Mouse (Mus musculus): ENCODE results near the gene Csrnp1. TPM values are rescaled to one million over a fixed set of nuclear protein-coding genes. Genes with fewer than 3 reads are reported as not detected.
A peak's percentile ranks its signal among the peaks of the same experiment; 100 is the strongest.

Gene Csrnp1
- polyA plus RNA-seq, 1 experiment from 2014 or later = 1.1 TPM

GRCm38 (mm10) chr9:119983585-119984535, 598 bp downstream of the Csrnp1 start:
- ATAC-seq (replicated peaks; ENCODE audit: low FRiP score) (peak; percentile 83), DNase-seq (ENCODE audit: low spot score) (peak; percentile 84)
- Histone ChIP-seq H3K9ac (ENCODE audit: low read depth, low read length) (peak overlapping the region; percentile 70), H3K4me1 (replicated peaks; ENCODE audit: control insufficient read depth, insufficient read depth, low read length) (peaks cover 51% of the 10 kb centered on the region), H3K27me3 (replicated peaks; ENCODE audit: control insufficient read depth, insufficient read depth, low read length) (no peaks in the 10 kb centered on the region), H3K4me3 (ENCODE audit: low read depth, low read length) (peak overlapping the region; percentile 77), H3K27ac (ENCODE audit: low read depth, low read length) (peak overlapping the region; percentile 32; the same call in 1 of the 2 replicates), H3K9me3 (ENCODE audit: control insufficient read depth, low read length) (no peaks in the 10 kb centered on the region), H3K4me2 (peak overlapping the region; percentile 99), H3K36me3 (ENCODE audit: control insufficient read depth, insufficient read depth, low read length) (no peaks in the 10 kb centered on the region)
- 1% methylated on average over 74 of the region's 79 CpGs for WGBS

- H3K4me1 ChIP-seq (replicated peaks; ENCODE audit: control insufficient read depth, insufficient read depth, low read length) = peaks cover 59% of the 10 kb centered on the region
- peak overlapping the region; percentile 32 for H3K27ac ChIP-seq (ENCODE audit: low read depth, low read length)
- H3K36me3 ChIP-seq (ENCODE audit: control insufficient read depth, insufficient read depth, low read length) = no peaks in the 10 kb centered on the region
- H3K27me3 ChIP-seq (replicated peaks; ENCODE audit: control insufficient read depth, insufficient read depth, low read length) = no peaks in the 10 kb centered on the region
- DNase-seq (ENCODE audit: low spot score) (peak; percentile 62), ATAC-seq (replicated peaks; ENCODE audit: low FRiP score) (no peak)
- peak overlapping the region; percentile 99 for H3K4me2 ChIP-seq
- H3K9me3 ChIP-seq (ENCODE audit: control insufficient read depth, low read length) = no peaks in the 10 kb centered on the region
- peak overlapping the region; percentile 70 for H3K9ac ChIP-seq (ENCODE audit: low read depth, low read length)
- WGBS = under 1% methylated on average over 48 of the region's 48 CpGs
- peak overlapping the region; percentile 77 for H3K4me3 ChIP-seq (ENCODE audit: low read depth, low read length)
These were observed 1.4 kb downstream of the Csrnp1 start for GRCm38 (mm10) chr9:119982956-119983551.

GRCm38 (mm10) chr9:119982241-119982811, 2.1 kb downstream of the Csrnp1 start:
- 3% methylated on average over 11 of the region's 11 CpGs for WGBS
- DNase-seq (ENCODE audit: low spot score) (peak; percentile 71), ATAC-seq (replicated peaks; ENCODE audit: low FRiP score) (peak; percentile 32)
- Histone ChIP-seq H3K27ac (ENCODE audit: low read depth, low read length) (peak overlapping the region; percentile 94), H3K4me3 (ENCODE audit: low read depth, low read length) (peak overlapping the region; percentile 77), H3K36me3 (ENCODE audit: control insufficient read depth, insufficient read depth, low read length) (no peaks in the 10 kb centered on the region), H3K4me1 (replicated peaks; ENCODE audit: control insufficient read depth, insufficient read depth, low read length) (peaks cover 66% of the 10 kb centered on the region), H3K9me3 (ENCODE audit: control insufficient read depth, low read length) (no peaks in the 10 kb centered on the region), H3K4me2 (peak overlapping the region; percentile 99), H3K9ac (ENCODE audit: low read depth, low read length) (peak overlapping the region; percentile 55), H3K27me3 (replicated peaks; ENCODE audit: control insufficient read depth, insufficient read depth, low read length) (no peaks in the 10 kb centered on the region)

GRCm38 (mm10) chr9:119981183-119982179, 3.0 kb downstream of the Csrnp1 start:
- 3% methylated on average over 16 of the region's 16 CpGs for WGBS
- H3K4me3 ChIP-seq (ENCODE audit: low read depth, low read length) = peak overlapping the region; percentile 77
- no peaks in the 10 kb centered on the region for H3K36me3 ChIP-seq (ENCODE audit: control insufficient read depth, insufficient read depth, low read length)
- H3K9me3 ChIP-seq (ENCODE audit: control insufficient read depth, low read length) = no peaks in the 10 kb centered on the region
- H3K9ac ChIP-seq (ENCODE audit: low read depth, low read length) = peak overlapping the region; percentile 55
- H3K27ac ChIP-seq (ENCODE audit: low read depth, low read length) = peak overlapping the region; percentile 94
- H3K4me1 ChIP-seq (replicated peaks; ENCODE audit: control insufficient read depth, insufficient read depth, low read length) = peaks cover 75% of the 10 kb centered on the region
- DNase-seq (ENCODE audit: low spot score) (peak; percentile 68), ATAC-seq (replicated peaks; ENCODE audit: low FRiP score) (peak; percentile 40)
- no peaks in the 10 kb centered on the region for H3K27me3 ChIP-seq (replicated peaks; ENCODE audit: control insufficient read depth, insufficient read depth, low read length)
- H3K4me2 ChIP-seq = peak overlapping the region; percentile 99

GRCm38 (mm10) chr9:119980770-119981182, 3.7 kb downstream of the Csrnp1 start:
- H3K27ac ChIP-seq (ENCODE audit: low read depth, low read length) = peak overlapping the region; percentile 94
- H3K4me1 ChIP-seq (replicated peaks; ENCODE audit: control insufficient read depth, insufficient read depth, low read length) = peaks cover 75% of the 10 kb centered on the region
- WGBS = 6% methylated on average over 4 of the region's 4 CpGs
- H3K4me3 ChIP-seq (ENCODE audit: low read depth, low read length) = peak overlapping the region; percentile 77
- no peaks in the 10 kb centered on the region for H3K36me3 ChIP-seq (ENCODE audit: control insufficient read depth, insufficient read depth, low read length)
- H3K9ac ChIP-seq (ENCODE audit: low read depth, low read length) = peak overlapping the region; percentile 55; the same call in 1 of the 2 replicates
- peak overlapping the region; percentile 99 for H3K4me2 ChIP-seq
- no peak for DNase-seq (ENCODE audit: low spot score)
- ATAC-seq (replicated peaks; ENCODE audit: low FRiP score) = no peak
- H3K27me3 ChIP-seq (replicated peaks; ENCODE audit: control insufficient read depth, insufficient read depth, low read length) = no peaks in the 10 kb centered on the region
- no peaks in the 10 kb centered on the region for H3K9me3 ChIP-seq (ENCODE audit: control insufficient read depth, low read length)

GRCm38 (mm10) chr9:119979749-119980148, 4.7 kb downstream of the Csrnp1 start:
- H3K4me3 ChIP-seq (ENCODE audit: low read depth, low read length) = no peak overlapping the region
- H3K4me1 ChIP-seq (replicated peaks; ENCODE audit: control insufficient read depth, insufficient read depth, low read length) = peaks cover 72% of the 10 kb centered on the region
- no peak overlapping the region for H3K4me2 ChIP-seq
- WGBS = 51% methylated on average over 2 of the region's 2 CpGs
- no peak for DNase-seq (ENCODE audit: low spot score)
- no peak for ATAC-seq (replicated peaks; ENCODE audit: low FRiP score)
- no peaks in the 10 kb centered on the region for H3K36me3 ChIP-seq (ENCODE audit: control insufficient read depth, insufficient read depth, low read length)
- no peak overlapping the region for H3K9ac ChIP-seq (ENCODE audit: low read depth, low read length)
- no peaks in the 10 kb centered on the region for H3K9me3 ChIP-seq (ENCODE audit: control insufficient read depth, low read length)
- H3K27me3 ChIP-seq (replicated peaks; ENCODE audit: control insufficient read depth, insufficient read depth, low read length) = no peaks in the 10 kb centered on the region
- no peak overlapping the region for H3K27ac ChIP-seq (ENCODE audit: low read depth, low read length)

- Histone ChIP-seq H3K27me3 (replicated peaks; ENCODE audit: control insufficient read depth, insufficient read depth, low read length) (no peaks in the 10 kb centered on the region), H3K4me3 (ENCODE audit: low read depth, low read length) (no peak overlapping the region), H3K9ac (ENCODE audit: low read depth, low read length) (no peak overlapping the region), H3K4me1 (replicated peaks; ENCODE audit: control insufficient read depth, insufficient read depth, low read length) (peaks cover 64% of the 10 kb centered on the region), H3K9me3 (ENCODE audit: control insufficient read depth, low read length) (no peaks in the 10 kb centered on the region), H3K36me3 (ENCODE audit: control insufficient read depth, insufficient read depth, low read length) (no peaks in the 10 kb centered on the region), H3K4me2 (no peak overlapping the region), H3K27ac (ENCODE audit: low read depth, low read length) (no peak overlapping the region; the same call in 1 of the 2 replicates)
- DNase-seq (ENCODE audit: low spot score) (no peak), ATAC-seq (replicated peaks; ENCODE audit: low FRiP score) (no peak)
- 80% methylated on average over 6 of the region's 6 CpGs for WGBS
These were observed 5.5 kb downstream of the Csrnp1 start for GRCm38 (mm10) chr9:119978811-119979441.

All from liver, embryonic 11.5 days (tissue).